Mouse (Mus musculus) B cell, adult (primary cell): ENCODE results near the gene Dcaf15. TPM values are rescaled to one million over a fixed set of nuclear protein-coding genes. Genes with fewer than 3 reads are reported as not detected.

ENCODE experiments used
- total RNA-seq: library from RNA; stranded (reverse); gene quantifications from 4 replicates; pipeline ENCODE4 v1.2.4, GENCODE M21; 2023; ENCODE audit not compliant: inconsistent age

Dcaf15 gene
- 48.9 to 55.8 TPM (median 52.6 TPM) in 4 replicates for total RNA-seq

GRCm38 (mm10) chr8:84104697-84105609, at the start of gene Dcaf15:
Gene Dcaf15 (minus strand): TSS chr8:84104768.

DNA sequence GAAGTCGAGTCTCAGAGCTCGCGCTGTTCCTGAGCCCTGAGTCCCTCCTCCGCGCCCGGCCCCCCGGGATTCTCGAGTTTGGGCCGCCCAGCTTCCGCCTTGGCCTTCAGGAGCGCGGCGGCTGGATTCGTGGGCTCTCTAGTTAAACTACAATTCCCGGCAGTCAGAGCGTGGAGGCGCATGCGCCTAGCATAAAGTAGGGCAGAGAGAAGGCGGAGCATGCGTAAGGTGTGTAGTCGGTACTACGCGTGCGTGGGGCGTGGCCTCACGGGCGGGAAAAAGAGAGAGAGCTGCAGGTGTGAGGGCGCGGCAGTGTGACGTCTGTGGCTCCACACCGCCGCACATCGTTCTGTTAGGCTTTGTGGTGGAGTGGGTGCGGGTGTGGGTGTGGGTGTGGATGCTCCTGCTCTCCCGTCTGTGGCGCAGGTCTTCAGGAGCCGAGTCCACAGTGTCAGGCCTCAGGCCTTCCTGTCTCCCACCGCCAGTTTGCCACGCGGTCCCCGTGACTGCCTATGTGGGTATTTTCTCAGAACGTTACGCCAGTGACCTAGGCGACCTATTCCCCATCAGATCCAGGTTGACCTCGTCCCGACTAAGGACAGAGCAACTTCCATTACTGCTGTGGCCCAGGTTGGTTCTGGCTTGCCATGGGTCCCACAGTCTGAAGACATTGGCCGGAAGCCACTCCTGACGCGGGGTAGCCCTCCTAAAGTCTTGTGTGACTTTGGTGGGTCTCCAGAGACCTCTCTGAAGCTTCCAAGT, 43.4 kb upstream of the Dcaf15 start, which contains the start of the genes Cc2d1a and 4930432K21Rik:
TSS of gene Cc2d1a (minus strand) at position 168 of the 762 bp plus-strand sequence.
TSS of gene 4930432K21Rik (plus strand) at position 257 of the 762 bp plus-strand sequence.

GRCm38 (mm10) chr8:84125656-84126055, 21.1 kb upstream of the Dcaf15 start, which contains the start of gene Podnl1:
Gene Podnl1 (plus strand): TSS chr8:84125989.

DNA sequence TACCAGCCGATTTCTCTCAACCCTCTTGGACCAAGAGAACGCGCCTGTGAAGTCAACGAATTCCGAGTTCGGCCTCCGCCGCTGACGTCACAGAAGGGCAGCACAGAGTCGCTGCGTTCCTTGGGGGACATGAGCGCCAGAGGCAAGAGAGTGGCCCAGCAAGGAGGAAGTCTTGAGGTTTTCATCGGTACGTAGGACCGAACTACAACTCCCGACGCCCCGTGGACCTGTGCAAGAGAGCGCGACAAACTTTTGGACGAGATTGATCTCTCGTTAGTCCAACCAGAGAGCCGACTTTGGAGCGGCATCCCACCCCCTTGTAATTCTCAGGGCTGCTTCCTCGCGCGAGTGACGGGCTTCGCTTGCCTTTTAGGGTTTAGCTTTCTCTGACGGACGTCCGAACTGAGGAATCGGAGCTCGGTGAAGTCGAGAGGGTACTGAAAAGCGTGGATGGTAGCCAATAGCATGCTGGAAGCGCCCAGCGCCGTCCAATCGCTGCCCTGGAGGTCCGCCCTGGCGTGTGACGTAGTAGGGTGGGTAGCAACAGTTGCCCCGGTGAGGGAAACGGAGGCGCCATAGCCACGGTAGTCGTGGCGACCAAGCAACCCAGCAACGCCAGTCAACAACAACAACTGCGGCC, 38.2 kb downstream of the Dcaf15 start, which contains the start of gene Rfx1:
TSS of gene Rfx1 (plus strand) at position 544 of the 640 bp plus-strand sequence.

DNA sequence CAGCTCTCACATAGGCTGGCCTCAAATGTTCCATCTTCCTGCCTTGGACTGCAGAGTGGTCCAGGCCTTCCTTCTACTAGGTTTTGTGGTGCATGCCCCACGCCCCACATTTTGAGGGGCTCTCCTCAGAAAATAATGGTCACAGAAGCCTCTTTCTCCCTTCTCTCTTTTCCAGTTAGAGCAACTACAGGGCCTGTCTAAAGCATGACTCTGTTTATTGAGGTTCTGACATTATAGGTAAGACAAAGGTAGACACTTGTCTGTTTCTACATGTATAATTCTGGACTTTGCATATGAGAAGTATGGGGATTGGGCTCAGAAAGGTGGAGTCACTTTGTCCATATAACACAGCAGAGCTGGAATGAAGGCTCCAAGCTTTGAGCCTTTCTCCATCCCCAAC, 39.5 kb downstream of the Dcaf15 start, which contains the start of gene Gm10643:
TSS of gene Gm10643 (minus strand) at position 101 of the 400 bp plus-strand sequence.

Other genes starting within 250 kb of the Dcaf15 start
- gene Adgrl1, start 204.7 kb downstream of the Dcaf15 start, total RNA-seq, result 4.0 to 9.1 TPM (median 5.7 TPM) in 4 replicates
- gene Gm10644, start 149.6 kb downstream of the Dcaf15 start, total RNA-seq, result 1.0 to 2.6 TPM (median 1.3 TPM) in 4 replicates
- gene Asf1b, start 149.3 kb downstream of the Dcaf15 start, total RNA-seq, result 8.9 to 13.0 TPM (median 11.5 TPM) in 4 replicates
- gene Prkaca, start 131.8 kb downstream of the Dcaf15 start, total RNA-seq, result 45.8 to 49.4 TPM (median 48.8 TPM) in 4 replicates
- gene Samd1, start 107.1 kb downstream of the Dcaf15 start, total RNA-seq, result 50.7 to 56.9 TPM (median 54.5 TPM) in 4 replicates
- 0.51 to 1.3 TPM (median 0.92 TPM) in 4 replicates for gene 1700067K01Rik, start 103.3 kb downstream of the Dcaf15 start, total RNA-seq
- gene 2210011C24Rik, start 92.6 kb downstream of the Dcaf15 start, total RNA-seq, result not detected in 4 replicates
- 0.21 TPM in 1 of 4 replicates, not detected in the others for gene Palm3, start 83.3 kb downstream of the Dcaf15 start, total RNA-seq
- 90.8 to 101 TPM (median 92.9 TPM) in 4 replicates for gene Il27ra, start 62.2 kb downstream of the Dcaf15 start, total RNA-seq
- gene Rln3, start 59.8 kb downstream of the Dcaf15 start, total RNA-seq, result not detected in 4 replicates
- gene Gm10643, start 39.6 kb downstream of the Dcaf15 start, total RNA-seq, result 6.1 to 8.0 TPM (median 6.4 TPM) in 4 replicates
- gene Rfx1, start 37.9 kb downstream of the Dcaf15 start, total RNA-seq, result 86.3 to 95.7 TPM (median 91.8 TPM) in 4 replicates
- not detected in 4 replicates for gene Podnl1, start 21.2 kb upstream of the Dcaf15 start, total RNA-seq
- 33.0 to 37.2 TPM (median 35.2 TPM) in 4 replicates for gene Cc2d1a, start 43.2 kb upstream of the Dcaf15 start, total RNA-seq
- gene 4930432K21Rik, start 43.3 kb upstream of the Dcaf15 start, total RNA-seq, result 0.63 to 3.4 TPM (median 1.6 TPM) in 4 replicates
- gene Nanos3, start 80.4 kb upstream of the Dcaf15 start, total RNA-seq, result not detected in 4 replicates
- 25.3 to 28.1 TPM (median 26.9 TPM) in 4 replicates for gene Zswim4, start 132.3 kb upstream of the Dcaf15 start, total RNA-seq
- gene D8Ertd738e, start 145.0 kb upstream of the Dcaf15 start, total RNA-seq, result 191 to 228 TPM (median 213 TPM) in 4 replicates
- gene Mri1, start 152.6 kb upstream of the Dcaf15 start, total RNA-seq, result 34.8 to 36.2 TPM (median 35.5 TPM) in 4 replicates
- 18.9 to 30.9 TPM (median 25.3 TPM) in 4 replicates for gene Ccdc130, start 165.6 kb upstream of the Dcaf15 start, total RNA-seq